Mouse (Mus musculus): Measurements from ENCODE around the gene Ubox5.
"Not testable (repeated sequence)": the region's sequence is repeated elsewhere in the genome, so short reads cannot be mapped to it uniquely, and the experiment has no call there.

The Ubox5 gene

DNA sequence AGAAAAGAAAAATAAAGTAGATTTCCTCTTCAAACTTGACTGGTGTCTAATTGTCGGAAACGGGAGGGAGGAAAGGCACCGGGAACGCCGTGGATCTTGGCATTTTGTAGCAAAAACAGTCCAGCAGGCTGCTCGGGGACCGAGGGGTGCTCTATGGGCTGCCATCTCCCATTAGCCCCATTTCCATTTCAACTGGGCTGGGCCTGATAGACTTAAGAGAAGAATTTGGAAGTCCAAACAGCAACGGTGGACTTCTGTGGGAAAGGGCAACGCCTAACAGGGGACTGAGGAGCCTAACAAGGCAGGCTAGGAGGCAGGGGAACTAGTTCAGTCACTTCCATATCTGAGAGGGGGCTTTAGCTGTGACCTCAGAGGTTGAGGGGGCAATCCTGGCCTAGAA is 52.8 kb downstream of the Ubox5 start:
- no peak for DNase-seq (ENCODE audit: low read depth)

DNA sequence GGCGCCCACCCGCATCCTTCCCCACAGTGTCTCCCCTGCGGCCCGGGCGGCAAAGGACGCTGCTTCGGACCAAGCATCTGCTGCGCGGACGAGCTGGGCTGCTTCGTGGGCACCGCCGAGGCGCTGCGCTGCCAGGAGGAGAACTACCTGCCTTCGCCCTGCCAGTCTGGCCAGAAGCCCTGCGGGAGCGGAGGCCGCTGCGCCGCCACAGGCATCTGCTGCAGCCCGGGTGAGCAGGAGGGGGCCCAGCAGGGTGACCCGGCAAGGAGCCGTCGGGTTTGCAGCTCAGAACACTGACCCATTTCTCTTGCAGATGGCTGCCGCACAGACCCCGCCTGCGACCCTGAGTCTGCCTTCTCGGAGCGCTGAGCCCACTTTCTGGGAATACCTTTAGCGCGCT is 53.3 kb downstream of the Ubox5 start:
- not testable (repeated sequence) for DNase-seq (ENCODE audit: low read depth)

DNA sequence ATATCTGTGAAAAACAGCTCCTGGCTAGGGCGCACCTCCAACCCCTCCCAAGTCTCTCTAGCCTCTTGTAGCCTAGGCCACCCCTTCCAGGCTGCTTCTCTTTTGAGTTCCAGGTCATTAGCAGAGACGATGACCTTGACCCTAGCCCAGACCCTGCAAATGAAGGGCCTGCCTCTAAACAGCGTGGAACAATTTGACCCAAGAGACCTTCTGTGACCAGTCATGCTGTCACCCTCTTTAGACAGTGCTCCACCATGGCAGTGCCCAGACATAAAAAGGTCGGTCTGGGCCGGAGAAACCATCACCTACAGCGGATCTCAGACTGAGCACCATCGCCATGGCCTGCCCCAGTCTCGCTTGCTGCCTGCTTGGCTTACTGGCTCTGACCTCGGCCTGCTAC is 54.0 kb downstream of the Ubox5 start, which contains the start of gene Oxt:
Gene Oxt, plus strand, starts transcription at position 301 of the 400 bp plus-strand sequence.
- DNase-seq (ENCODE audit: low read depth): no peak

DNA sequence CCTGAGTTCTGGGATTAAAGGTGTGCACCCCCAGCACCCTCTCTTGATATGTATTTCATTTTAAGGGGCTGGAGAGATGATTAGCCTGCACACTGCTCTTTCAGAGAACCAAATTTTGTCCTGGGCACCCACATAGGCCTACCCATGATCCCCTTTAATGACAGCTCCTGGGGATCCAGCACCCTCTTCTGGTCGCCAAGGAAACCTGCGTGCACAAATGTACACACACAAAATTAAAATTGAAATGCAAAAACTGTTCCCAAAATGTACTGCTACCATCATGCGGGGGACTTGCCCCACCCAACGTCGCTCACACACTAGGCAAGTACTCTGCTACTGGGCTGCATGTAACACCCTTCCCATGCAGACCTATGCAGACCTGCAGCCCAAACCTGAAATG is 54.9 kb downstream of the Ubox5 start:
- no peak for DNase-seq (ENCODE audit: low read depth)

DNA sequence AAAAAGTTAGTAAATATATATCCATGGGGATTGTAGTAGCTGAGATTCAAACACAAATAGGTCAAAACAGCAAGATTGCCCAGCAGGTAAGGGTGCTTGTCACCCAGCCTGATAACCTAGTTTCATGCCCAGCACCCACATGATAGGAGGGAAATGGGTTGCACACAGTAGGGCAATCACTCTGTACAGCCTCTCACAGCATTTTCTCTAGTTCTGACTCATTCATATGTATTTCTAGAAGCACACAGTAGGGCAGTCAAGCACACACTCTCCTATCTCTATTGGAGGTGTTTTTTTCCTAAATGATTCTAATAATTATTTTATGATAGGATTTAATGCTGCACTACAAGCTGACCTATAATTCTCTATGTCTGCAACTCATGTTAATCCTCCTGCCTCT is 59.9 kb downstream of the Ubox5 start:
- DNase-seq (ENCODE audit: low read depth): no peak

DNA sequence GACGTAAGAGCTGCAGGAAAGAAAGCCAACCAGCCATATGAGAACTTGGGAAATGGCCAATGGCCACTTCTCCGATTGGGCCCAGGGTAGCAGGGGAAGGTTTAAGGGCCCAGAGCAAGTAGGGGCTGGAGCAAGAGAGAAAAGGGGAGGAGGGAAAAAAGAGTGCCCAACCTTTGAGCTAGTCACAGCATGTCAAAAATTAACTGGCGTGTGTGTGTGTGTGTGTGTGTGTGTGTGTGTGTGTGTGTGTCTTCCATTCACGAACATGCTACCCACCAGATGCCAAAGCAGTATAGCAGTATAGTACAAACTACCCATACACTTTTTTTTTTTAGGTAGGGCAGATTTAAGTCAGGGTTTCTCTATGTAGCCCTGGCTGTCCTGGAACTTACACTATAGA is 60.9 kb downstream of the Ubox5 start:
- DNase-seq (ENCODE audit: low read depth): no peak

DNA sequence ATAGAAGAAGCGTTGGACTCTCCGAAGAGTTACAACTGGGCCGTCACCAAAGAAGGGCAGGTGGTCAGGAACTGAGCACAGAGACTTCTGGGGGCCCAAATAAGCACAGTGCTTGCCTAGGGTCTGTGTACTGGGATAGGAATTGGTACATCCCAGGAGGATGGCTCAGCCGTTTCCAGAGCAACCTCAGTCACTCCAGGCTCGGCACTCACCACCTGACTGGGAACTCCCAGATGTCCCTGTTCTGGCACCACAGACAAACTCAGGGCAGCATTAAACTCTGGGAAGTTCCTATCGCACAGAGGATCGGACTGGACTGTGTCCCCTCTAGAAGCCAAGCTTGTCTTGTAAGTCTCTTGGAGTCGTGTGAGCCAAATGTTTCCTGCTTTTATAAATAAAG is 64.9 kb downstream of the Ubox5 start:
- no peak for DNase-seq (ENCODE audit: low read depth)

DNA sequence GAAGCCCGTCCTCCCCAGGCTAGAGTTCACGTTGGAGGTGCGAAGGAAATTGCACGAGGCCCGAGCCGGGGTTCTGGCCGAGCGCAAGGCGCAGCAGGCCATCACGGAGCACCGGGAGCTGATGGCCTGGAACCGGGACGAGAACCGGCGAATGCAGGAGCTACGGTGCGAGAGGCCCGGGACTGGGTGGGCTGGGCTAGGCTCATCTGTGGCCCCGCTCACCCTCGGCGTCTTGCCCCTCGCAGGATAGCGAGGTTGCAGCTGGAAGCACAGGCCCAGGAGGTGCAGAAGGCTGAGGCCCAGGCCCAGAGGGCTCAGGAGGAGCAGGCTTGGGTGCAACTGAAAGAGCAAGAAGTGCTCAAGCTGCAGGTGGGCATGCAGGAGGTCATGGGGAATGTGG is 65.8 kb downstream of the Ubox5 start:
- no peak for DNase-seq (ENCODE audit: low read depth)

DNA sequence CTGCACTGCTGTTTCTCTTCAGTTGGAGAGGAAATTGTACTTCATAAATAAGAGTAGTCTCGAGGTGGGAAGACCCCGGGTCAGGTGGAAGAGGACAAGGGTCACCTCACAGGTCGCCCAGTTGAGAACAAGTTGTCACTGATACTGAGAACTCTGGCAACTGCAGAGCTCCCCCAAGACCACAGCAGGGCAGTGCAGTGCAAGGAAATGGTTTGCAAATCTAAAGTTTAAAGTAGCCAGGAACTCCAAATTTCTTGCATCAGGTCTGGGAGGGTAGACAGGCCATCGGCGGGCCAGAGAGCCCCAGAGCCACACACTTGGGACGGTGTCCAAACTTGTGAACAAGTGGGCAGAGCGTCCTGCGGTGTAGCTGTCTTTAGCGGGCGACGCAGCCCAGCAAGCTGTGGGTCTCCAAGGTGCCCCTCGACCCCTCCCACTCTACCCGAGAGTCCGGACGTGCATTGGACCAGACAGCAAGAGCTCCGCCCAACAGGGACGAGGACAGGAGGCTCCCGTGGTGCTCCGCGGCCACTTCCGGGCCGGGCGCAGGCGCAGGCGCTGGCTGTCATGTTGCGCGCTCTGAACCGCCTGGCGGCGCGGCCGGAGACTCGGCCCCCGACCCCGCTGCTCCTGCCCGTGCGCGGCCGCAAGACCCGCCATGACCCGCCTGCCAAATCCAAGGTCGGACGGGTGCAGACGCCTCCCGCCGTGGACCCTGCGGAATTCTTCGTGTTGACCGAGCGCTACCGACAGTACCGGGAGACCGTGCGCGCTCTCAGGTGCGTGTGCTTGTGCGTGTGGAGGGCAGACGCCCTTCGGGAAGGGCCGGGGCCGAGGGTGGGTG is 66.4 kb downstream of the Ubox5 start, which contains the start of gene Mrps26:
Gene Mrps26, plus strand, starts transcription at position 531 of the 844 bp plus-strand sequence.
- DNase-seq (ENCODE audit: low read depth): peak; percentile 91

DNA sequence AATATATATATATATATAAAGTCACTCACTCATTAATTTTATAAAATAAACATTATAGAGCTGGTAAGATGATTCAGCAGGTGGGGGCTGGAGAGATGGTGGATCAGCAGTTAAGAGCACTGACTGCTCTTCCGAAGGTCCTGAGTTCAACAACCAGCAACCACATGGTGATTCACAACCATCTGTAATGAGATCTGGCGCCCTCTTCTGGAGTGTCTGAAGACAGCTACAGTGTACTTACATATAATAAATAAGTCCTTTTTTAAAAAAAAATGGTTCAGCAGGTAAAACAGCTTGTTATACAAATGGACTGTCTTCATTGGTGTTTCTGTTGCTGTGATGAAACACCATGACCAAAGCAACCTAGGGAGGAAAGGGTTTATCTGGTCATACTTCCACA is 71.8 kb downstream of the Ubox5 start:
- no peak for DNase-seq (ENCODE audit: low read depth)

DNA sequence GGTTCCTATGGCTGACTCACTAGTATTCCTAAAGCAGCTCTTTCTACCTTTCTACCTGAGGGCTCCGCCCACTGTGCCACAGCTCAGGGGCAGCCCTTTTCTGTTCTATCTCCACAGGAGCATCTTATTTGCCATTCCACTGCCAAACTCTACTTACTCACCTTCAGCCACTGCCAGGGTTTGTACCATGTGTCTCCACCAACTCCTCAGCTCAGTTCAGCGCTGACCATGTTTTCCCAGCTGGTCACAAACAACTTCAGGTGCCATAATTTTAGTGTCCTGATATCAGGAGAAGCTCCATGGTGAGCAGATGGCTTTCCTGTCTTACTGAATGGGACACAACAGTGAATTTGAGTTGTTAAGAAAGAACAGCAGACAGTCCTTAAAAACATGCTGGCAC is 72.4 kb downstream of the Ubox5 start:
- DNase-seq (ENCODE audit: low read depth): no peak

DNA sequence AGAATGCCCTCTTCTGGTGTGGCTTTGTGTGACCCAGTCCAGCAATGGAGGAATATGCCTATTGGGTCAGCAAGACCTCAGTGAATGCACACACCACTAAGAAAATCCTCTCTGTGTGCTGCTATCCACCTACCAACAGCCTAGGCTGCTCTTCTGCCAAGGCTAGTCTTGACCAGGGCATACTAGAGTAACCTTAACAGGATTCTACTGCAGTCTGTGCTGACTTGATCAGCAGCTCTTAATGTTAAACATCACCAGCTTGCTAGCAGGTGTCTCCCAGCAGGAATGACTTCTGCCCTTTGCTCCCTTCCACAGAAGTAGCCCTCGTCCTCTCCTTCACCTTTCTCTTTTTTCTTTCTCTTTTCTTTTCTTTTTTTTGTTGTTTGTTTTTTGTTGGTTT is 73.5 kb downstream of the Ubox5 start:
- no peak for DNase-seq (ENCODE audit: low read depth)

DNA sequence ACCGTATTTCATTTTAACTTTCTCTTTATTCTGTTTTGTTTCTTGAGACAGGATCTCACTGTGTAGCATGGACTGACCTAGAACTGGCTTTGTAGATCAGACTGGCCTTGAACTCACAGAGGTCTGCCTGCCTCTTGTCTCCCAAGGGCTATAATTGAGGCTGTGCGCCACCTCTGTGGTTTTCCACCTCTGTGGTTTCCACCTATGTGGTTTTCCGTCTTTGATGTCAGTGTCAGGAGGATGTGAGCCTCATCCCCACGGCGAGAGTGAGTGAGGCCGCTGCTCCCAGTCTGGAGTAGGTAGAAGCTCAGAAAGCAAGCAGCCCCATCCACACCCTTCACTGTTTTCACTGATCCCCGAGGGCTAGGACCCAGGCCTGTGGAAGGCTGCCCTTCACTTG is 75.0 kb downstream of the Ubox5 start:
- peak; percentile 49 for DNase-seq (ENCODE audit: low read depth)

DNA sequence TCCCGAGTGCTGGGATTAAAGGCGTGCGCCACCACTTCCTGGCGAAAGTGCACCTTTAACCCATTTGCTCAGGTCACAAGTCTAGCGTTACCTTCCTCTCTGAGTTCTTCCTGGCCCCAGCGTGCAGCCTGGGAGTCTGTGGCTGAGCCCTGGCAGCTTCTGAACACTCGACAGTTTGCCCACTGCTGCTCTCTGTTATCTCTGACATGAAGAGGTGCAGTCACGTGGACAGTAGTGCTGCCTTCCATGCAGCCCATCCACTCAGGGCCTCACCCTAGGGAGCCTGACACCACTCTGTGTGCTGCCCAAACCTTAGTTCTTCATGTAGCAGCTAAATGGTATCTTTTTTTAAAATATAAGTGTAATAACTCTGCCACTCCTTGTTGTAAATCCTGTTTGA is 82.9 kb downstream of the Ubox5 start:
- DNase-seq (ENCODE audit: low read depth): no peak

DNA sequence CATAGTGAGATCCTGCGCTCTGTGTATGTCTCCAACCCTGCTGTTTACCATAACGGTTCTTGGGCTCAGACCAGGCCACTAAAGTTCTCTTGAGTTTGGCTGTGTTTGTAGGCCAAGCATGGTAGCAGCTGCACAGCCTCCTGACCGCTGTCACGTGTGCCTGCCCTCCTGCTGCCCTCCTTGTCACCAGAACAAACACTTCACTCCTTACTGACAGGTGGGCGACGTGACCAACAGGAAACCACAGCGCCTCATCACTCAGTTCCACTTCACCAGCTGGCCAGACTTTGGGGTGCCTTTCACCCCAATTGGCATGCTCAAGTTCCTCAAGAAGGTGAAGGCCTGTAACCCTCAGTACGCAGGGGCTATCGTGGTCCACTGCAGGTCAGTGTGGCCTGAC is 89.6 kb downstream of the Ubox5 start:
- peak; percentile 30 for DNase-seq (ENCODE audit: low read depth)
